Mouse (Mus musculus): ENCODE data around the gene Gm29797. TPM values are rescaled to one million over a fixed set of nuclear protein-coding genes. Genes with fewer than 3 reads are reported as not detected.

The Gm29797 gene
- polyA plus RNA-seq (2017; shearing (Covaris generic)) = not detected

GRCm38 (mm10) chr2:181656734-181657133 lies at the start of gene Gm29797:
Gene Gm29797 (plus strand): TSS chr2:181657034.
- ATAC-seq = no peak

DNA sequence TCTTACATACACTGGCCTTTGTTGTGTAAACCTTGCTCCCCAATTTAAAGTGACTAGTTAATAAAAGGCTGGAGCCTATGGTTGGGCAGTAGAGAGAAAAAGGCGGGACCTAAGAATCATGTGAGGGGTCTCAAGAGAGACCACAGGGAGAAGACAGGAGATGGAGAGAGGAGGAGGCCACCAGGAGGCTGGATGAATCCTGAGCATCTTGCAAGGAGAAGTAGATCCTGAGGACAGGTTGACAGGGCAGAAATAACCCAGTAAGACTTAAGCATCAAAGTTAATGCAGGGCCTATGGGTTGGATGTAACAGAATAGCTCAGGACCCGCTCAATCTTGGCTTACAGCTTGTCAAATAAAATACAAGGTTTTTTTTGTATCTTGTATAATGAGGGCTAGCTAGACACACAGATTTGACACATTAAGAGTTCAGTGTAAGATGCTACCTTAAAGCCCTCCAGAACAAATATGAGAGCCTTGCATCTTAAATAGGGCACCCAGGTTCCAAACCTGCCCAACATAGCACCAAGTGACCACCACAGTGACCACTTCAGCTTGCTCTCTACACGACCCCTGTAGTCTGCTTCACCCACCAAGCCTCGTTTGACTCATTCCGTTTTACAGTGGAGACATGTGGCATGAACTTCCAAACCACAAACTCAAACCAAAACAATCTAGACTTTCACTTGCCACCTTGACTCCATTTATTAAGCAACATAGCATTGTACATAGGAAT lies 37.9 kb upstream of the Gm29797 start:
- no peak for ATAC-seq

DNA sequence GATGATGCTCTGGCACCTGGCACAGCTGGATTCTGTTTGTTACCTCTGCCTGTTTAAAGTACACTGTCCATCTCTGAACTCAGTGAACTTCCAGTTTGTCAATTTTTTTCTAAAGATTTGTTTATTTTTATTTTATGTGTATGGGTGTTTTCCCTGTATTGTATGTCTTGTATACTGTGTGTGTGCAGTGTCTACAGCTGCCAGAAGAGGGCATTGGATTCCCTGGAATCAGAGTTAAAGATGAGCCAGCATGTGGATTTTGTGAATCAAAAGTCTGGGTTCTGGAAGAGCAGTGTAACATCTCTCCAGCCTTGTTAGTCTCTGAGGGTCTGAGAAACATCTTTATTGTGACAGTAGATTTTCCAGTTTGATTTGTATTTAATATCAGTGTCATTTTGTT lies 33.4 kb upstream of the Gm29797 start:
- ATAC-seq = no peak

DNA sequence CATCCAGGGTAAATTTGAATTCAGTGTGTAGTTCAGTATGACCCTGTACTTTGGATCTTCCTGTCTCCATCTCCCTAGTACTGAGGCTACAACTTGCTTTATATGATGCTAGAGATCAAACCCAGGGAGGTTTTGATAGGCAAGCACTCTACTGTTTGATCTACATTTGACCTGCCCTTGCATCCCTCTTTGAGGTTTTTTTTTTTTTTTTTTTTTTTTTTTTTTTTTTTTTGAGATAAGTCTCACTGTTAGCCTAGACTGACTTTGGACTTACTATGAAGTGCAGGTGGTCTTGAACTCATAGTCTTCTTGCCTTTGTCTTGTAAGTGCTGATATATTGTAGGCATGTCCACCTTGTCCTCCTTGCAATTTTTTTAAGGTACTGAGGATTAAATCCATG lies 28.4 kb upstream of the Gm29797 start:
- no peak for ATAC-seq

- ATAC-seq = no peak
Measured at GRCm38 (mm10) chr2:181632624-181633023, 24.2 kb upstream of the Gm29797 start.

DNA sequence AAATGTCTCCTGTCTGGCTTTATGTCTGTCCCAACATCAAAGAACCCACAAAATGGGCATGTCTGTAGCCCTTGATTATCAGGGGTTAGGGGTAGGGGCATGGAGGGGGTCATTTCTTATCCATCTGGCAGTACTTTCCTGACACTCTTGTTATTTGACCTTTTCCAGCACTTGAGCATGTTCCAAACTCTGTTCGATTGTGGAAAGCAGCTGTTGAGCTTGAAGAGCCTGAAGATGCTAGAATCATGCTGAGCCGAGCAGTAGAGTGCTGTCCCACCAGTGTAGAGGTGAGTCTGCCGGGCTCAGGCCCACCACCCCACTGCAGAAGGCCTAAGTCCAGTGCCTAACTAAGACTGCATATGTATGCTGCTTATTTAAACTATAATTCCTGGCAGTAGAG lies 21.0 kb upstream of the Gm29797 start:
- ATAC-seq = no peak

DNA sequence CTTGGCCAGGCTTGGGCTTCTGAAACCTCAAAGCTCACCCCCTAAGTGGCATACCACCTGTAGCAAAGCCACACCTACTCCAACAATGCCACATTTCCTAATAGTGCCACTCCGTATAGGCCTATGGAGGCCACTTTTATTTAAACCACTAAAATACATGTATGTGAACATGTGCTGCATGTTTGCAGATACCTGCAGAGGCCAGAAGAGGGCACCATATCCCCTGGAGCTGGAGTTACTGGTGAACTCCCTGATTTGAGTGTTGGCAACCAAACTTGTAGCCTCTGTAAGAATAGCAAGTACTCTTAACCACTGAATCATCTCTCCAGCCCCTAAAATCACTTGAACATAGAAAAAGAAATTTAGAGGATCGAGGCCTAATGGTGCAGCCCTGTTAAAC lies 12.5 kb upstream of the Gm29797 start:
- no peak for ATAC-seq

GRCm38 (mm10) chr2:181645666-181646065 lies 11.2 kb upstream of the Gm29797 start:
- no peak for ATAC-seq

GRCm38 (mm10) chr2:181646626-181647472 lies 10.0 kb upstream of the Gm29797 start:
- no peak for ATAC-seq

- no peak for ATAC-seq
Measured at GRCm38 (mm10) chr2:181648926-181649325, 7.9 kb upstream of the Gm29797 start.

DNA sequence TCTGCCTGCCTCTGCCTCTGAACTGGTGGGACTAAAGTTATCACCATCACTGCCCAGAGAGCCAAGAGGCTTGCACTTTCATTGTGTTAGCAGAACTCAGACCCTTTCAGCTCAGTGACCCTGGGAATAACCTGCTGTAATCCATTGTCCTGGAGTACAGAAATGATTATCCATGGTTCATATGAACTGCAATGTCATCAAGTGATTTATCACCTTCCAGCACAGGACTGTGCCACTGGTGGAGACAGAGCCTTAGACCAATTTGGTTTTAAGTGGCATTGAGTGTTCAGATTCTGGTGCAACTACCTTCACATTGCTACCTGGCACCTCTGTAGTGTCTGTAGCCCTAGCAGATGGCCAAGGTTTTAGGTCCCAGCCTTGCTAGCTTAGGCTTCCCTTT lies 3.8 kb upstream of the Gm29797 start:
- no peak for ATAC-seq

DNA sequence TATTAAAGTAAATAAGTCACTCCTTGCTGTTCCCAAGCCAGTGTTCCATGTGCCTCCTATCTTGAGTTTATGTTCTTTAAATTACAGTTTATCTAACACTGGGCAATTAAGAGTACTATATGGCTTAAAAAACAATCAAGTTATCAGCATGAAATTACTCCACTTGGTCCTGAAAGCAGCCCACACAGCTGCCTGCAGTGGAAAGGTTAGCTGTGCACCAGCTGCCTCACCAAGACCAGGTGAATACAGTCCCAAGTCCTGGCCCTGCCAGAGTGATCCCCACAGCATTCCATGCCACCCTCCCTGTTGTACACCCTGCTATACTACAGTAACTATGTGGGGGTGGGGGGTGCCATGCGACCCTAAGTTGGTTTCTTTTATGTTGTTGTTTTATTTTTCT lies 3.3 kb upstream of the Gm29797 start:
- no peak for ATAC-seq

DNA sequence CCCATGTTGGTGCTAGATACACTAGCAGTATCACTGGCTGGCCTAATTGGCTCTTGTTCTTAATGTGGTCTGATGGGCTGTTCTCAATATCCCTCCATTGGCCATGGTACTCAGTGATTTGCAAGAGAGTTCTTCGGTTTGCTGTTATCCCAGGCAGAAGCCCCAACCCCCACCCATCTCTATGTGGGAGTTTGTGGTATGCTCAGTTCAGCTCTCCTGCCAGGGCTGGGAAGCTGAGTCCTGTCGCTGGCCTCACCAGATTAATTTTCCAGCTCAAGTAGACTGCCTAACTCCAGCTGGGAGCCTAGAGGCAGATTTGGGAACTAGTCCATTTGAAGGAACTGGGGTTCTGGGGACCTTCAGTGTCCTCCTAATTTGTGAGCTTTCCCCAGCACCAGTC lies 607 bp downstream of the Gm29797 start:
- no peak for ATAC-seq

DNA sequence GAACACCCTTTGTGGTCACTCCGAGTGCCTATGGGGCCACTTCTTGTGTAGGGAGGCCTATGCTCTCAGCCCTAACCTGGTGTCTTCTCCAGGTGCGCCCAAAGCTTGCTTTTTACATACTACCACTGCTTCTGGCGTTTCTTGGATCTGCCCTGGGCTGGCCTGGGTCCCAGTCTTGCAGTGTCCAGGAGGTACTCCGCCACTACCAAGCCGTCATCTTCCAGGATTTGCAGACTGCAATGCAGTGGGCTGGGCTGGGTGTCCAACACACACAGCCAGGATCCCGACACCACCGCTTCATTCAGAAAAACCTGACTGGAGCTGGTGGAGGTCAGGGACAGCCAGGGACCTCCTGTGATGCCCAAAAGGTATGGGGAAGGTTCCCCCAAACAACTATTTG lies 1.7 kb downstream of the Gm29797 start:
- ATAC-seq = no peak

GRCm38 (mm10) chr2:181658930-181659555 lies 2.2 kb downstream of the Gm29797 start:
- peak; percentile 48 for ATAC-seq

GRCm38 (mm10) chr2:181659609-181660055 lies 2.8 kb downstream of the Gm29797 start:
- ATAC-seq = peak; percentile 89

DNA sequence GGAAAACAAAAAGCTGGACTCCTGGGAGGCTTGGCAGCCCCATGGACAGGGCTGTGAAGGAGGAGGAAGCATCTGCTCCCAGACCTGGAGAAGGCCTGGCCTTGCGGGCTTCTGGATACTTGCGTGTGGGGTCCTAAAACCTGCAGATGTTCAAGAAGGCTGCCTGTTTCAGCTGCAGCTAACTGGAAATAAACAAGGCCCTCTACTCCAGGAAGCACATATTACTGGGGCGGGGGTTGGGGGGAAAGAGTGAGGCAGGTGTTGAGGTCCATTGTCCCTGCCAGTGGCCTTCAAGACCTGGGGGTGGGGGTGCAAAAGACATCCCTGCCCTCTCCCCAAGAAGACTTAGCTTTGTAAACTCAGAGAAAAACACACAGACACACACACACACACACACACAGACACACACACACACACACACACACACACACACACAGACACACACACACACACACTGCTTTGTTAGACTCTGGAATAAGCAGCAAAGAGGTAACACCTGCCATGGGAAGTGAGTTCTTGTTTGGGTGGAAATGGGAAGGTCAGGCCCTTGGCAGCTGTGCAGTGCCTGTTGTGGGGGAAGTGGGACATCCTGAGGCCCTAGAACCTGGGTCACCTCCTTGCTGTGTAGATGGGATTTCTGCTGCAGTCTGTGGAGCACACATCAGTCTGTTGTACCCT lies 5.9 kb downstream of the Gm29797 start:
- no peak for ATAC-seq

GRCm38 (mm10) chr2:181663298-181663630 lies 6.4 kb downstream of the Gm29797 start:
- no peak for ATAC-seq

- ATAC-seq = no peak
Measured at GRCm38 (mm10) chr2:181670285-181670912, 13.6 kb downstream of the Gm29797 start.

DNA sequence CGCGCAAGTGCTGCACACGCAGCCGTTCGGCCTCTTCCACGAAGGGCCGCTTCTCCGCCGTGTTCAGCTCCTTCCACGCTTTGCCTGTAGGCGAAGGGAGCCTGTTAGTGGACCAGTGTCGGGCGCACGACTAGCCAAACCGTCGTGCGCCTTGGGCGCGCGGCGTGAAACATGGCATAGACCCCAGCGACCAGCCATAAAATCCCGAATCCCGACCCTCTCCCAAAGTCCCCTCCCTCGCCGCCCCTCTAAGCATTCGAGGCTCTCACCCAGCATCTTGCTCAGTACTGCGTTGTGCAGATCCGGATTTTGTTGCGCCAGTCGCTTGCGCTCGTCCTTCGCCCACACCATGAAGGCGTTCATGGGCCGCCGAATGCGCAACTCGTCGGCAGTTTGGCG lies 14.1 kb downstream of the Gm29797 start:
- no peak for ATAC-seq

- no peak for ATAC-seq
Measured at GRCm38 (mm10) chr2:181671326-181671725, 14.5 kb downstream of the Gm29797 start, which contains the start of gene Sox18. Gene Sox18 (minus strand): TSS chr2:181671640.

- no peak for ATAC-seq
Measured at GRCm38 (mm10) chr2:181671984-181672383, 15.2 kb downstream of the Gm29797 start.
